Mouse (Mus musculus) lung, postnatal 36 days (tissue): Measurements from ENCODE around the gene Rere.
A peak's percentile ranks its signal among the peaks of the same experiment; 100 is the strongest.
"Not testable (repeated sequence)": the region's sequence is repeated elsewhere in the genome, so short reads cannot be mapped to it uniquely, and the experiment has no call there.

Source experiments
- DNase-seq: peaks from one replicate; pipeline ENCODE4 v3.0.0; 2022; ENCODE audit warnings: mixed read lengths

Gene Rere

GRCm38 (mm10) chr4:150590621-150591282, 309.3 kb downstream of the Rere start:
- no peak for DNase-seq

- no peak for DNase-seq
Measured at GRCm38 (mm10) chr4:150591602-150592001, 310.2 kb downstream of the Rere start.

DNA sequence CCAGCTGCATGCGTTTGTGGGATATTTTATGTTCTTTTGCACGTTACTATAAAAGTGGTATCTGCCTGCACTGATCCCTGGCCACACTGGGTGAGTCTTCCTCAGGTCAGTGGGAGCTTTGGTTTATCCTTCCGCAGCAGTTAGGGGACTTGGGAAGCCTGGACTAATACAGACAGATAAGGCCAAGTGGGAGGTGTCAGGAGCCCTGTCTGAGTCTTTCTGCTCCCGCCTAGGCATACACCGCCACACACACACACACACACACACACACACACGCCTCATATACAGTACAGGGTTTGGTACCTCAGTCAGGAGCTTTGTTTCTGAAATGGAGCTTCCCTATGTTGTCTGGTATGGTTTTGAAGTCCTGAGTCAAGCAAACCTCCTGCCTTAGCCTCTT, 310.6 kb downstream of the Rere start:
- DNase-seq, result no peak

GRCm38 (mm10) chr4:150593473-150594217, 312.2 kb downstream of the Rere start:
- no peak for DNase-seq

DNA sequence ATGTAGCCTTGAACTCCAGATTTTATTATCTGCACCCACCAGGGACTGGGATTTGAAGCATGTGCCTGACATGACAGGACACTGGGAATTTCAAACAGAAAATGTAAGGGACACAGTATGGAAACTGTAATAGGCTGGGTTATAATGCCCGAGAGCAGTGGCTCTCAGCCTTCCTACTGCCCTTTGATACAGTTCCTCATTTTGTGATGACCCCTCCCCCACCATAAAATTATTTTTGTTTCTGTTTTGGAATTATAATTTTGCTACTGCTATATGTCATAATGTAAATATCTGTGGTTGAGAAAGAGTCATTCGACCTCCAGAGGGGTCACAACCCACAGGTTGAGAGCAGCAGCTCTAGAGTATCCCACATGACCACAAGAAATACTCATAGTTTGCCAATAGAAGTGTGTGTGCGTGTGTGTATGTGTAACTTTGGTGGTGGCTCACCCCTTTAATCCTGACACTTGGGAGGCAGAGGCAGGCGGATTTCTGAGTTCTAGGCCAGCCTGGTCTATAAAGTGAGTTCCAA, 312.9 kb downstream of the Rere start:
- no peak for DNase-seq

GRCm38 (mm10) chr4:150595071-150595470, 313.6 kb downstream of the Rere start:
- no peak for DNase-seq

GRCm38 (mm10) chr4:150595991-150596390, 314.5 kb downstream of the Rere start:
- no peak for DNase-seq

GRCm38 (mm10) chr4:150598686-150599085, 317.2 kb downstream of the Rere start:
- DNase-seq, result no peak

DNA sequence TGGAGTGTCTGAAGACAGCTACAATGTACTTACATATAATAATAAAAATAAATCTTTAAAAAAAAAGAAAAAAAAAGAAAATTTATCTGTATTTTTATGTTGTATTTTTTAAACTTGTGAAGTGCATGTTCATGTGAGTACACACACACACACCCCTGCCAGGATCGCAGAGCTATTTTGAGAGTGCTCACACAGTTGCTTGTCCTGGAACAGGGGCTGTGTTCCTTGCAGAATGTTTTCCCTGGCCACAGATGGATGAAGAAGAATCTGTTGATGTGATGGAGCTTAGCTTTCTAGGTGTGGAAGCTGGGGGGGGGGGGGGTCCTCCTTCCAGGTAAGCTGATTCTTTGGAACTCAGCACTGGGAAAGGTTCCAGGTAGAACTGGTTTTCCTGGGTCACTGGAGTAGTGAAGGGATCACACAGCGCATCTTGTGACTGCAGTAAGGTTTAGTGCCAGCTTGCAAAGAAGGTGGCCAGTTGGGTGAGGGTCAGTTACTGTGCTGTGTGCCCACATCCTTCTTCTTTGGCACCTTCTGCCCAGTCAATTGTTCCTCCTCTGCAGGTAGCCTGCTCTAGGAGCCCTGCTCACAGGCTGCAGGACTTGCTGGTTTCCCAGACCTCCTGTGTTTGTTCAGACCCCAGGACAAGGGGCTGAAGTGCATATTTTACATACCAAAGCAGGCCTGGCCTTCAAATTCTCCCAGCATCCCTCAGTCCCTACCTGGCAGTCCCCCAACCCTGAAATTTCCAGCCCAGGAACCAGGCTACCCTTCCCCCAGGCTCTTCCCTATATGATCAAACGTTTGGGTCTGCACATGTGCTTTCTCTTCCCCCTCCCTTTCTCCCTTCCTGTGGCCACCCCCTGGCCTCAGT, 317.9 kb downstream of the Rere start:
- peak; percentile 56 for DNase-seq

DNA sequence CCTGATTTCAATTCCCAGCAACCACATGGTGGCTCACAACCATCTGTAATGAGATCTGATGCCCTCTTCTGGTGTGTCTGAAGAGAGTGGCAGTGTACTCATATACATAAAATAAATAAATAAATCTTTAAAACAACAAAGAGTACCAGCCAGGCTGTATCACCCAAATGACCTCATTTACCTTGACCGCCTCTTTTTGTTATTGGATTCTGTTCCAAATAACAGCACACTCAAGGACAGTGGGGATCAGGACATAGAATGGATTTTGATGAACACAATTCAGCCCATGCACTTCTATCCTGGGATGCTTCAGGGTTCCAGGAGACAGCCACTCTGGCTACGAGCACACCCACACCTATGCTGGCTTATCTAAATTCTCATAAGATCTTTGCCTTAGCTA, 319.1 kb downstream of the Rere start:
- DNase-seq, result not testable (repeated sequence)

- DNase-seq, result no peak
Measured at GRCm38 (mm10) chr4:150601489-150601888, 320.0 kb downstream of the Rere start.

GRCm38 (mm10) chr4:150603366-150604061, 322.1 kb downstream of the Rere start:
- no peak for DNase-seq

- DNase-seq, result no peak
Measured at GRCm38 (mm10) chr4:150605804-150606203, 324.4 kb downstream of the Rere start.

GRCm38 (mm10) chr4:150606449-150607161, 325.2 kb downstream of the Rere start:
- no peak for DNase-seq

DNA sequence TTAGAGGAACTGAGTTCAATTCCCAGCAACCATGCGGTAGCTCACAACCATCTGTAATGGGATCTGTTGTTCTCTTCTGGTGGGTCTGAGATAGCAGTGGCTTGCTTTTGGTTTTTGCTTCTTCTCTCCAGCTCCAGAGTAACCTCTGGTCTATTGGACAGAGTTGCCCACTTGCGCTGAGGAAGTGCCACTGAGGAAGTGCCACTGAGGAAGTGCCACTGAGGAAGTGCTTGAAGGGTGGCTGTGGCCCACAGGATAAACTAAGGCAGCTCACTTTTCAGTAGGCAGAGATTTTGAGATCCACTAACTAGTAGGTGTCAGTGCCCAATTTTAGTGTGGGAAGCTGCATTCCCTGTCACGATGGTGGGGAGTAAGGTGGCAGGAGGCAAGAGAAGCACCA, 327.2 kb downstream of the Rere start:
- no peak for DNase-seq

DNA sequence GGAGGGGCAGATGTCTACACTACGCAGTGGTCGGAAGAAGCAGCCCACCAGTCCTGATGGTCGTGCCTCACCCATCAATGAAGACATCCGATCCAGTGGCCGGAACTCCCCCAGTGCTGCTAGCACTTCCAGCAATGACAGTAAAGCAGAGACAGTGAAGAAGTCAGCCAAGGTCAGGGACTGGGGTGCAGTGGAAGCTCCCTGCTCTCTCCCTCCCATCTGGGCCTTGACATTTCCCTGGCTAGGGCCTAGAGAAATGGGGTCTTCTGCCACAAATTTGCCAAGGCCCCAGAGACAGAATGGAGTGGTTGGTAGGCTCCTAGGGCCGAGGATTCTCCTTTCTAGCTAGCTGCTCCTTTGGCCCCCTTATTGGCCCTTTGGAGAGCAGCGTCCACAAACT, 332.3 kb downstream of the Rere start:
- no peak for DNase-seq

GRCm38 (mm10) chr4:150615251-150616028, 334.0 kb downstream of the Rere start:
- no peak for DNase-seq

GRCm38 (mm10) chr4:150616029-150616420, 334.6 kb downstream of the Rere start:
- DNase-seq, result peak; percentile 51

- DNase-seq, result no peak
Measured at GRCm38 (mm10) chr4:150616841-150617240, 335.4 kb downstream of the Rere start.

DNA sequence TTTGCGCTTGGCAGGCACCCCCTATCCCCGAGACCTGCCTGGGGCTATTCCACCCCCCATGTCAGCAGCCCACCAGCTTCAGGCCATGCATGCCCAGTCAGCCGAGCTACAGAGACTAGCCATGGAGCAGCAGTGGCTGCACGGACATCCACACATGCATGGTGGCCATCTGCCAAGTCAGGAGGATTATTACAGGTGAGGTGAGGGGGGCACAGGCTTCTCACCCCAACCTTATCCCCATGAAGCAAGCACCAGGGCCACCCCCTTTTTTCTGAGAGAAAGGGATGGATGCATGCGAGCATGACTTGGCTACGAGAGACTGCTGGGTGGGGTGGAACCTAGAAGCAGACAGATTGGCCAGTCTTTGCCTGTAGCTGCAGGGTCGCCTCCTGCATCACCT, 337.6 kb downstream of the Rere start:
- no peak for DNase-seq

DNA sequence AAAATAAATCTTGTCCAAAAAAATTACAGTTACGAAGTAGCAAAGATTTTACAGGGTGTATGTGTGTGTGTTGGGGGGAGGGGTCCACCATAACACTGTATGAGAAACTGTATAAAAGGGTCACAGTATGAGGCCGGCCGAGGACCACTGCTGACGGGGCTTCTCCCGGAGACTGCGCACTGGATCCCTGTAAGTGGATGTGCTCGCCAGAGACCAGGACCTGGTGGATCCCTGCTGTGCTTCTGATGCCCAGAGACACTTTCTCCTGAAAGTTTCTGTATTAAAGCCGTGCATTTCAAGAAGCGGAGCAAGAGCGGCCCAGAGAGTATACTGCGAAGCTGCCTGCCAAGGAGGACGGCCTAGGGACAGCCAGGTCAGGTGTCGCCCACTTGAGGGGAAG, 341.2 kb downstream of the Rere start:
- DNase-seq, result no peak
